Comparison of ENCODE assay signal across 19 mouse cellular contexts in the genomic region with DNA sequence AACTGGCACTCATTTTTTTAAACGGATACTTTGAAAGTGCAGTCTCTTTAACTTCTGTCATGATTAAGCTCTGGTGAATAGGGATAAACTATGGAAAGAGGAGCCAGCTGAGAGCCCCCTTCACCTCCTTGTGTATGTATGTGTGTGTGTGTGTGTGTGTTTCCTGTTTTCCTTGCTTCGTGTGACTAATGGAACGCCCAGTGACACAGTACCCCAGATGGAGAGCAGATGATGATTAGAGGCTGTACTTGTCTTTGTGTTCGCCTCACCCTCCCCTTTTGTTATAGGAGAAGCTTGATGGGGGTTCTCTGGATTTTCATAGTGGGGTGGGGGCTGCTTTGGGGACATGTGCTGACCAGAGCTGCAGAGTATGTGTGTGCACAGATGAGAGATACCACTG.
A peak's percentile ranks its signal among the peaks of the same experiment; 100 is the strongest.
DNase-seq lines count a peak whose midpoint lies in the region; ATAC-seq and TF ChIP-seq lines count a peak whose summit lies in the region.
"Had no signal": no experiment of that assay in that cellular context is flagged by ENCODE, and none has a peak within 500 bp of the region (broad histone marks: within the 10 kb centered on the region; RNA-seq: fewer than 3 reads in every experiment).

No protein-coding gene starts in this region.

- H3K27me3 ChIP-seq in hindbrain, embryonic 12.5 days: peaks cover 14% of the 10 kb centered on the region
- H3K27me3 ChIP-seq in hindbrain, embryonic 10.5 days (ENCODE audit: insufficient read depth, poor library complexity, severe bottlenecking): peaks cover 22% of the 10 kb centered on the region
- no peaks in the 10 kb centered on the region for H3K27me3 ChIP-seq in lung, embryonic 14.5 days (ENCODE audit: insufficient read depth, low read length)
- no peaks in the 10 kb centered on the region for H3K27me3 ChIP-seq in embryonic facial prominence, embryonic 14.5 days (replicated peaks; ENCODE audit: control insufficient read depth, insufficient read depth, low read length)
- H3K27me3 ChIP-seq: embryonic facial prominence, embryonic 15.5 days; heart, embryonic 12.5 days had no signal

- no peak for TF ChIP-seq CTCF in lung, embryonic 14.5 days (IDR thresholded peaks at IDR 0.05; ENCODE audit: low read depth)

- 0 out of 2 replicates have a peak, but pooled peaks have one; percentile 30 for ATAC-seq in hindbrain, embryonic 12.5 days (ENCODE audit: low FRiP score)
- ATAC-seq in lung, embryonic 14.5 days (ENCODE audit: insufficient read depth): no peak
- ATAC-seq in embryonic facial prominence, embryonic 14.5 days (ENCODE audit: low read depth): no peak
- ATAC-seq: forebrain, embryonic 16.5 days; hindbrain, embryonic 16.5 days; inflammation-experienced regulatory T-cells, adult 6 months; intestine, postnatal 0 days had no signal

- no peak overlapping the region for H3K4me2 ChIP-seq in hindbrain, embryonic 12.5 days (replicated peaks)
- H3K4me2 ChIP-seq in lung, embryonic 14.5 days: no peak overlapping the region
- no peak overlapping the region for H3K4me2 ChIP-seq in embryonic facial prominence, embryonic 14.5 days (ENCODE audit: low read depth, low read length)
- H3K4me2 ChIP-seq: embryonic facial prominence, embryonic 15.5 days; heart, embryonic 12.5 days had no signal

- no peak overlapping the region for H3K27ac ChIP-seq in hindbrain, embryonic 12.5 days
- no peak overlapping the region for H3K27ac ChIP-seq in hindbrain, embryonic 10.5 days
- no peak overlapping the region for H3K27ac ChIP-seq in lung, embryonic 14.5 days (ENCODE audit: low read depth)
- no peak overlapping the region for H3K27ac ChIP-seq in embryonic facial prominence, embryonic 14.5 days (replicated peaks; ENCODE audit: low read depth, low read length)
- H3K27ac ChIP-seq: embryonic facial prominence, embryonic 15.5 days; forebrain, embryonic 10.5 days; heart, adult 2 months had no signal

- no peak overlapping the region for H3K4me3 ChIP-seq in hindbrain, embryonic 12.5 days
- no peak overlapping the region for H3K4me3 ChIP-seq in hindbrain, embryonic 10.5 days
- H3K4me3 ChIP-seq in lung, embryonic 14.5 days (ENCODE audit: low read depth, low read length): no peak overlapping the region
- no peak overlapping the region for H3K4me3 ChIP-seq in embryonic facial prominence, embryonic 14.5 days (ENCODE audit: low read depth, low read length)
- H3K4me3 ChIP-seq: embryonic facial prominence, embryonic 15.5 days; erythroblast, embryonic 14.5 days; forebrain, embryonic 10.5 days; heart, adult 2 months; heart, embryonic 12.5 days had no signal

- H3K4me1 ChIP-seq in hindbrain, embryonic 12.5 days: peaks cover 39% of the 10 kb centered on the region
- peaks cover 46% of the 10 kb centered on the region for H3K4me1 ChIP-seq in hindbrain, embryonic 10.5 days (replicated peaks)
- no peaks in the 10 kb centered on the region for H3K4me1 ChIP-seq in lung, embryonic 14.5 days (ENCODE audit: insufficient read depth)
- H3K4me1 ChIP-seq in embryonic facial prominence, embryonic 14.5 days (ENCODE audit: control insufficient read depth, insufficient read depth, low read length): no peaks in the 10 kb centered on the region; the same call in 1 of the 2 replicates

- no peaks in the 10 kb centered on the region for H3K36me3 ChIP-seq in hindbrain, embryonic 12.5 days
- no peaks in the 10 kb centered on the region for H3K36me3 ChIP-seq in hindbrain, embryonic 10.5 days
- no peaks in the 10 kb centered on the region for H3K36me3 ChIP-seq in lung, embryonic 14.5 days (ENCODE audit: insufficient read depth)
- no peaks in the 10 kb centered on the region for H3K36me3 ChIP-seq in embryonic facial prominence, embryonic 14.5 days (ENCODE audit: control insufficient read depth, insufficient read depth, low read length)
- H3K36me3 ChIP-seq: embryonic facial prominence, embryonic 15.5 days; forebrain, embryonic 10.5 days had no signal

- no peak overlapping the region for H3K9ac ChIP-seq in hindbrain, embryonic 12.5 days
- no peak overlapping the region for H3K9ac ChIP-seq in lung, embryonic 14.5 days
- no peak overlapping the region for H3K9ac ChIP-seq in embryonic facial prominence, embryonic 14.5 days (ENCODE audit: low read depth, low read length)
- H3K9ac ChIP-seq: embryonic facial prominence, embryonic 15.5 days; heart, embryonic 12.5 days had no signal

- no peaks in the 10 kb centered on the region for H3K9me3 ChIP-seq in hindbrain, embryonic 12.5 days (replicated peaks)
- H3K9me3 ChIP-seq in hindbrain, embryonic 10.5 days: no peaks in the 10 kb centered on the region
- H3K9me3 ChIP-seq in lung, embryonic 14.5 days (ENCODE audit: low read depth, low read length): no peaks in the 10 kb centered on the region
- H3K9me3 ChIP-seq in embryonic facial prominence, embryonic 14.5 days (ENCODE audit: control insufficient read depth, low read length): no peaks in the 10 kb centered on the region
- H3K9me3 ChIP-seq: embryonic facial prominence, embryonic 15.5 days; forebrain, embryonic 10.5 days; heart, embryonic 12.5 days had no signal

- no peak for DNase-seq in hindbrain, embryonic 10.5 days (ENCODE audit: low spot score)
- DNase-seq in lung, embryonic 14.5 days: peak; percentile 19
- no peak for DNase-seq in lung, postnatal 10 days
- peak; percentile 48 for DNase-seq in embryo, embryonic 10.5 days (ENCODE audit: low spot score)
- peak; percentile 62 for DNase-seq in embryonic facial prominence, embryonic 14.5 days (ENCODE audit: low spot score)
- DNase-seq in ovary, postnatal 36 days (ENCODE audit: low spot score): no peak
- DNase-seq: cerebellum, adult 8-10 months; cerebellum, postnatal 14 days; gastrocnemius, postnatal 10 days; heart, adult 2 months had no signal

- WGBS in hindbrain, embryonic 12.5 days: 41% methylated on average over 4 of the region's 4 CpGs
- 59% methylated on average over 4 of the region's 4 CpGs for WGBS in hindbrain, embryonic 10.5 days
- WGBS in lung, embryonic 14.5 days: 50% methylated on average over 4 of the region's 4 CpGs
- 32% methylated on average over 4 of the region's 4 CpGs for WGBS in embryonic facial prominence, embryonic 14.5 days

Comparison
In these comparisons a context has a peak if more than half of its experiments do, and no peak if none do; other contexts are left out.
1. DNase-seq: peak in lung, embryonic 14.5 days (single experiment), embryo, embryonic 10.5 days (single experiment) and embryonic facial prominence, embryonic 14.5 days (single experiment); none in hindbrain, embryonic 10.5 days (single experiment), lung, postnatal 10 days (single experiment) and ovary, postnatal 36 days (single experiment).